Comparison of ENCODE assay signal across 14 mouse cellular contexts in genomic region chr1:55705173-55705572, GRCm38 (mm10).
A peak's percentile ranks its signal among the peaks of the same experiment; 100 is the strongest.
DNase-seq lines count a peak whose midpoint lies in the region; ATAC-seq and TF ChIP-seq lines count a peak whose summit lies in the region.
"Had no signal": no experiment of that assay in that cellular context is flagged by ENCODE, and none has a peak within 500 bp of the region (broad histone marks: within the 10 kb centered on the region; RNA-seq: fewer than 3 reads in every experiment).

No protein-coding gene starts in this region.

- H3K36me3 ChIP-seq in kidney, postnatal 0 days (ENCODE audit: insufficient read depth, low read length), result no peaks in the 10 kb centered on the region
- H3K36me3 ChIP-seq in forebrain, embryonic 14.5 days (ENCODE audit: control insufficient read depth, insufficient read depth, low read length), result no peaks in the 10 kb centered on the region
- H3K36me3 ChIP-seq in midbrain, embryonic 12.5 days, result no peaks in the 10 kb centered on the region
- H3K36me3 ChIP-seq in intestine, postnatal 0 days (ENCODE audit: control insufficient read depth, insufficient read depth), result no peaks in the 10 kb centered on the region
- H3K36me3 ChIP-seq: liver, embryonic 12.5 days had no signal

- no peak overlapping the region for H3K9ac ChIP-seq in kidney, postnatal 0 days (ENCODE audit: low read depth, low read length)
- H3K9ac ChIP-seq in forebrain, embryonic 14.5 days (ENCODE audit: low read length), result peak overlapping the region; percentile 4; the same call in 1 of the 2 replicates
- no peak overlapping the region for H3K9ac ChIP-seq in midbrain, embryonic 12.5 days (replicated peaks)
- H3K9ac ChIP-seq in intestine, postnatal 0 days (ENCODE audit: low read depth, low read length), result no peak overlapping the region
- H3K9ac ChIP-seq: liver, embryonic 12.5 days had no signal

- H3K27me3 ChIP-seq in kidney, postnatal 0 days (ENCODE audit: insufficient read depth, low read length), result no peaks in the 10 kb centered on the region
- H3K27me3 ChIP-seq in forebrain, embryonic 14.5 days (replicated peaks; ENCODE audit: control insufficient read depth, insufficient read depth, low read length), result no peaks in the 10 kb centered on the region
- H3K27me3 ChIP-seq in midbrain, embryonic 12.5 days, result peaks cover 9% of the 10 kb centered on the region; the same call in 1 of the 2 replicates
- H3K27me3 ChIP-seq in intestine, postnatal 0 days (replicated peaks; ENCODE audit: control insufficient read depth, insufficient read depth, low read length), result peaks cover 10% of the 10 kb centered on the region
- H3K27me3 ChIP-seq: liver, embryonic 12.5 days had no signal

- peak overlapping the region; percentile 75 for H3K27ac ChIP-seq in kidney, postnatal 0 days
- H3K27ac ChIP-seq in forebrain, embryonic 14.5 days (ENCODE audit: low read depth, low read length), result peak overlapping the region; percentile 67
- H3K27ac ChIP-seq in midbrain, embryonic 12.5 days (replicated peaks), result peak overlapping the region; percentile 46
- H3K27ac ChIP-seq in intestine, postnatal 0 days (ENCODE audit: low read depth, low read length), result no peak overlapping the region
- H3K27ac ChIP-seq: left cerebral cortex, adult 2 months; liver, embryonic 12.5 days had no signal

- no peaks in the 10 kb centered on the region for H3K9me3 ChIP-seq in kidney, postnatal 0 days (replicated peaks; ENCODE audit: low read length)
- H3K9me3 ChIP-seq in forebrain, embryonic 14.5 days (replicated peaks; ENCODE audit: control insufficient read depth, low read length), result no peaks in the 10 kb centered on the region
- H3K9me3 ChIP-seq in midbrain, embryonic 12.5 days, result no peaks in the 10 kb centered on the region
- H3K9me3 ChIP-seq in intestine, postnatal 0 days (ENCODE audit: control insufficient read depth), result no peaks in the 10 kb centered on the region
- H3K9me3 ChIP-seq: liver, embryonic 12.5 days had no signal

- DNase-seq in kidney, postnatal 0 days (ENCODE audit: low spot score), result no peak
- no peak for DNase-seq in kidney, adult 11 months
- peak; percentile 20 for DNase-seq in forebrain, embryonic 14.5 days (ENCODE audit: low spot score)
- DNase-seq in retina, postnatal 1 day, result peak; percentile 31
- no peak for DNase-seq in Muller cell, postnatal 12 days (ENCODE audit: inconsistent ontology term)
- DNase-seq: adrenal gland, adult 2 months; right cerebral cortex, postnatal 14 days; thymus, postnatal 25 days had no signal

- no peak overlapping the region for H3K4me2 ChIP-seq in kidney, postnatal 0 days (ENCODE audit: low read length)
- 0 out of 2 replicates have a peak overlapping the region, but pooled peaks have one; percentile 16 for H3K4me2 ChIP-seq in forebrain, embryonic 14.5 days (ENCODE audit: low read length)
- H3K4me2 ChIP-seq in midbrain, embryonic 12.5 days (replicated peaks), result peak overlapping the region; percentile 19; the same call in 1 of the 2 replicates
- no peak overlapping the region for H3K4me2 ChIP-seq in intestine, postnatal 0 days (replicated peaks; ENCODE audit: low read depth)
- H3K4me2 ChIP-seq: liver, embryonic 12.5 days had no signal

- no peak overlapping the region for H3K4me3 ChIP-seq in kidney, postnatal 0 days (replicated peaks; ENCODE audit: low read depth, low read length)
- no peak overlapping the region for H3K4me3 ChIP-seq in forebrain, embryonic 14.5 days (ENCODE audit: low read depth, low read length)
- H3K4me3 ChIP-seq in midbrain, embryonic 12.5 days, result no peak overlapping the region
- no peak overlapping the region for H3K4me3 ChIP-seq in intestine, postnatal 0 days (ENCODE audit: low read depth, low read length)
- H3K4me3 ChIP-seq: left cerebral cortex, adult 2 months; liver, embryonic 12.5 days; myocyte had no signal

- 67% methylated on average over 6 of the region's 6 CpGs for WGBS in kidney, postnatal 0 days
- WGBS in forebrain, embryonic 14.5 days, result 18% methylated on average over 6 of the region's 6 CpGs
- 50% methylated on average over 6 of the region's 6 CpGs for WGBS in midbrain, embryonic 12.5 days
- WGBS in intestine, postnatal 0 days, result 86% methylated on average over 6 of the region's 6 CpGs

- 0 out of 2 replicates have a peak, but pooled peaks cover 2% of the 10 kb centered on the region for H3K4me1 ChIP-seq in kidney, postnatal 0 days (replicated peaks; ENCODE audit: insufficient read depth, low read length)
- peaks cover 19% of the 10 kb centered on the region for H3K4me1 ChIP-seq in forebrain, embryonic 14.5 days (ENCODE audit: control insufficient read depth, insufficient read depth, low read length)
- H3K4me1 ChIP-seq in midbrain, embryonic 12.5 days, result peaks cover 32% of the 10 kb centered on the region
- no peaks in the 10 kb centered on the region for H3K4me1 ChIP-seq in intestine, postnatal 0 days (replicated peaks; ENCODE audit: control insufficient read depth, insufficient read depth, low read length)
- H3K4me1 ChIP-seq: liver, embryonic 12.5 days had no signal

- TF ChIP-seq CTCF in kidney, postnatal 0 days (IDR thresholded peaks at IDR 0.05; ENCODE audit: low read depth), result no peak
- no peak for TF ChIP-seq CTCF in intestine, postnatal 0 days (IDR thresholded peaks at IDR 0.05; ENCODE audit: low read depth)

- ATAC-seq in kidney, postnatal 0 days (replicated peaks; ENCODE audit: low FRiP score, low read depth), result no peak
- ATAC-seq in forebrain, embryonic 14.5 days, result peak; percentile 66
- ATAC-seq in midbrain, embryonic 12.5 days (ENCODE audit: low FRiP score, low read depth), result peak; percentile 58; the same call in 1 of the 2 replicates
- no peak for ATAC-seq in intestine, postnatal 0 days
- ATAC-seq: intestine, embryonic 16.5 days; liver, embryonic 12.5 days had no signal

Comparison
In these comparisons a context has a peak if more than half of its experiments do, and no peak if none do; other contexts are left out.
1. ATAC-seq: peak in forebrain, embryonic 14.5 days (single experiment) and midbrain, embryonic 12.5 days (single experiment); none in kidney, postnatal 0 days (single experiment) and intestine, postnatal 0 days (single experiment).
2. DNase-seq: peak in forebrain, embryonic 14.5 days (single experiment) and retina, postnatal 1 day (single experiment); none in kidney, postnatal 0 days (single experiment), kidney, adult 11 months (single experiment) and Muller cell, postnatal 12 days (single experiment).
3. H3K4me2 ChIP-seq: peak in forebrain, embryonic 14.5 days (single experiment) and midbrain, embryonic 12.5 days (single experiment); none in kidney, postnatal 0 days (single experiment) and intestine, postnatal 0 days (single experiment).